Mouse (Mus musculus) cerebellum, adult 11-12 months (tissue): ENCODE data around the gene Marveld2.

Source experiments
- DNase-seq: peaks from one replicate; pipeline ENCODE4 v3.0.0; 2022

Marveld2 gene

DNA sequence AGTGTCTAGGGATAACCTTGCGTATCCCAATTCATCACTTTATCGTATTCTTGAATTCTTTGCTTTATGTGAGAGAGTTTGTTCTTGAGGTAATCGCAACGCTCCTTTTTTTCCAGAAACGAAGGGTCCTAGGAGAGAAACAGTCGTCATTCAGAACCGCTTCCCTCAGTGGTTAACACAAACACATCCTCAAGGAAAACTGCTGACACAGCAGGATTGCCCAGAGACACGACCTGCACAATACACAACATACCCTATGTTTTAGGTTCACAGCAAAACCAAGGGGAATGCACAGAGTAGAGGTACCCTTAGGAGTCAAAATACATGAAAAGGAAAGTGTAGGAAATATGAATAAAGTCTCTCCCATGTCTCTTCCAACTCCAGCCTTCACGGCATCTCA is 19.5 kb downstream of the Marveld2 start:
- DNase-seq, result no peak

DNA sequence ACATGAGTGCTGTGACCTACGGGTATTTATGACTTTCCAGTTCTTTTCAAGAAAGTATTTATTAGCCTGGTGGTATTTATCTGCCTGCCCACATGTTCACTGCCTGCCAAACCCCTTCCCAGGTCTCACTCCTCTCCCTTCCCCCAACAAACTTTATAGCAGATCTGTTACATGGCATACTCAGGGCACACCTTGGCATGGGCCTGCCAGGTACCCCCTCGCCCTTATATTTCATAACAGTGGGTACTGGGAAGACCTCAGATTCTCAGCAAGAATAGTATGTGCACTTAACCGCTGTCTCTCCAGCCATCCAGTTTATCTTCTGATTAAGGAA is 21.3 kb downstream of the Marveld2 start:
- no peak for DNase-seq

DNA sequence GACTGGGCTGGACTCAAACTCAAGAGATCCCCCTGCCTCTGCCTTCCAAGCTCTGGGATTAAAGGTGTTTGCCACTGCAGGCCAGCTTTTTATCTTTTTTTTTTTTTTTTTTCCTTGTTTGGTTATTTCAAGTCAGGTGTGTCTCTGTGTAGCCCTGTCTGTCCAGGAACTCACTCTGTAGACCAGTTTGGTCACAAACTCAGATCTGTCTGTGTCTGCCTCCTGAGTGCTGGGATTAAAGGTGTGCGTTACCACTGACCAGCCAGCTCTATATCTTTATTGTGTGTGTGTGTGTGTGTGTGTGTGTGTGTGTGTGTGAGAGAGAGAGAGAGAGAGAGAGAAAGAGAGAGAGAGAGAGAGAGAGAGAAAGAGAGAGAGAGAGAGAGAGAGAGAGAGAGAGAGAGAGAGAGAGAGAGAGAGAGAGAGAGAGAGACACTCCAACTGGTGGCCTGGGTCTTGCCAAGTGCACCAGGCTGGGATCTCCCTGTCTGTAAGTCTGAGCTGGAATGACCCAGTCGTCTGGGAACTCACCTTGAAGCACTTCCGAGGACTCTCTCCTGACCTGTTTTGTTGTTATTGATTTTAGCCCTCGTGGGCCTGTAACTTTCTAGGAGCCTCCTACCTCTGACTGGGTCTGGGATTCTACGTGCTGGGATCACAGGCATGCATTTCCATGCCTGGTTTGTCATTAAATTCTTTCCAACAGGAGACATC is 21.8 kb downstream of the Marveld2 start:
- DNase-seq, result no peak

DNA sequence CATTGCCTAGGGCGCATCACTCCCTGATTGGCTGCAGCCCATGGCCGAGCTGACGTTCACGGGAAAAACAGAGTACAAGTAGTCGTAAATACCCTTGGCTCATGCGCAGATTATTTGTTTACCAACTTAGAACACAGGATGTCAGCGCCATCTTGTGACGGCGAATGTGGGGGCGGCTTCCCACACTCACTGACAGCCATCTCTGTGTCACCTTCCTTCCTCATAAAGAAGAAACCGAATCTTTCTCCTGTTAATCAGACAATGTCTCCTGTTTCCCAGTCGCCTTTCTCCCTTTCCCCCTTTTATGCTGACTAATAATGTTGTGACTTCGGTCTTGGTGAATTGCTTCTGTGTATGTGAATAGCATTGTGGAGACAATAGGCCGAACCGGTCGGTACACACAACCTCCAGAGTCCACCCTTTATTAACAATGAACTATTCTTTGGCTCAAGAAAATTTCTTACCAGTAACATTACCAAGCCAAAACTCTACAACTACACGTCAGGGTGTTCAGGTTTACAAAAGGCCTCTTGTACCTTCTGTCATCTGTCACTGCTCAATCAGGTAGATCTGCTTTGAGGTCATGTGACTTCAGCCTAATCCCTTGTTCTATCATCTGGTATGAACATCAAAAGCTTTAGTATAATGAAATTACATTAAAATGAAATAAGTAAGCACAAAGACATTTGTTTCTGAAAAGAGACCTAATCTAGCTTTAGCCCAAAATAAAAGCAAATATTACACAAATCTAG is 22.6 kb downstream of the Marveld2 start:
- DNase-seq, result peak; percentile 62

DNA sequence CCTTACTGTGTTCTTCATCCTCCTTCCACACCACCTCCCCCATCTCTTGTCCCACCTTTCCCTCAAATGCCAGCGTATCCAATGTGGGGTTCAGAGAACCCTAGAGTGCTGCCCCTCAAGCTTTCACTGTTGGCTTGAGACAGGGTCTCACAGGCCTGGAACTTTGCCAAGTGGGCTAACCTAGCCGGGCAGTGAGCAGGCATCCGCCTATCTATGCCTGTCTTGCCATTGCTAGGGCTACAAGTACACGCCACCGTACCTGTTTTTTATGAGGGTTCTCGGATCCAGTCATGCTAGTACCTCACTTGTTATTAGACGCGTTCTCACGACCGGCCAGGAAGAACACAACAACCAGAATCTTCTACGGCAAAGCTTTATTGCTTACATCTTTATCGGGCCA is 28.1 kb downstream of the Marveld2 start:
- DNase-seq, result peak; percentile 16

DNA sequence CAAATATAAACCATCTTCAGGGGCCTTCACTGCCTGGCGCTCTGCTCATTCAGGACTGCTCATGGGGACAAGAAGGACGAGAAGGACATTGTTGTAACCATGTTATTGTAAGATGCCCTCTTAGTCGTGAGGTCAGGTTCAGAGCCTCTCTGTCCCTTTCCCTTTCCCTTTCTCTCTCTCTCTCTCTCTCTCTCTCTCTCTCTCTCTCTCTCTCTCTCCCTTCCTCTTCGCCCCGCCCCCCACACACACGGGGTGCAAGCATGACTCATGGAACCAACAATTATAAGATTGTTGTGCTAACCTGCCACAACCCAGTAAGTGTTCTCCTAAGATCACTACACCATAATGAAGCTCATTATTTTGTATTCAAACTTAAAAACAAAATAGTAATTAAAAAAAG is 34.6 kb downstream of the Marveld2 start:
- no peak for DNase-seq

DNA sequence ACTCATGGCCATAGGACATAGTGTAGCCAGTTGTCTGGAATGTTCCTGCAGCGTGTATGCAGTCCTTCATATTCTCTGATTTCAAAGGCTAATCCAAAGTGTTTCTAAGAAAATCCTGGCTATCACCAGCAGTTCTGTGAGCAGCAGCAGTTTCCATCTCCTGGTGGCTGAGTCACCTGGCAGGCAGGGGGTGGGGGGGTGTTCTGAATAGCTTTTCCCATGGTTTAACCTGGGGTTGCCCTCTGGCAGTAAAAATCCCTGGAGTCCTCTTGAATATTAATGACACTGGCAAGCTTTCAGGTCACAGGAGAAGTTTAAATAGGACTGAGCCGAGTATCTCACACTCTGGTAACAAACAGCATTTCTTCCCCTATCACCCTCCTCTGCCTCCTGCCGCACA is 35.1 kb downstream of the Marveld2 start:
- DNase-seq, result no peak

DNA sequence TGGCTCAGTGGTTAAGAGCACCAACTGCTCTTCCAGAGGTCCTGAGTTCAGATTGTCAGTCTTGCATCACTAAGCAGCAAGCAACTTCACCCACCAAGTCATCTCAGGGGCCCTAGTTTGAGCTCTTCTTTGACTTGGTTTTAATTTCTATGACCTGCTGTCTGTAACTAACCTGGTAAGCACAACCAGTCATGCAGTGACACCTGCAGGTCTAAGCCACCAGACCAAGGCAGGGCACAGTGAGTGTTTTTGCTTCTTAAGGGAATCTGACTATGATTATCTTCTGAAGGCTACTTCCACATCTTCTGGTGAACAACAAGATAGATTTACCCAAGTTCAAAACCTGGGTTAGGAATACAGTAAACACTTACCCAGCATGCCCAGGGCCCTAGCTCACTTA is 36.8 kb downstream of the Marveld2 start:
- DNase-seq, result no peak

DNA sequence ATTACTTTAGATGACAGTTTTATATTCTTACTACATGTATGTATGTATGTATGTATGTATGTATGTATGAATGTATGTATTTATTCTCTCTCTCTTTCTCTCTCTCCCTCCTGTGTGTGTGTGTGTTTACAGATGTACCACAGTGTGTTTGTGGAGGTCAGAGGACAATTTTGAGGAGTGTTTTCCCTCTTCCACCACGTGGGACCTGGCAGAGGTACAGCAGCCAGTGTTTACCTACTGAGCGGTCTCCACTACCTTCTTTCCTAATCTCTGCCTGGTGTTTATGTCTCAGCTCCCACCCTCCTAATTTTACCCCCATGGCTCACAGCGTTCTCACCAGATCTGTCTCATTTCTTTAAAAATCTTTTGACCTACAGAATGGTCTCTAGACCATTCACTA is 37.6 kb downstream of the Marveld2 start:
- no peak for DNase-seq

DNA sequence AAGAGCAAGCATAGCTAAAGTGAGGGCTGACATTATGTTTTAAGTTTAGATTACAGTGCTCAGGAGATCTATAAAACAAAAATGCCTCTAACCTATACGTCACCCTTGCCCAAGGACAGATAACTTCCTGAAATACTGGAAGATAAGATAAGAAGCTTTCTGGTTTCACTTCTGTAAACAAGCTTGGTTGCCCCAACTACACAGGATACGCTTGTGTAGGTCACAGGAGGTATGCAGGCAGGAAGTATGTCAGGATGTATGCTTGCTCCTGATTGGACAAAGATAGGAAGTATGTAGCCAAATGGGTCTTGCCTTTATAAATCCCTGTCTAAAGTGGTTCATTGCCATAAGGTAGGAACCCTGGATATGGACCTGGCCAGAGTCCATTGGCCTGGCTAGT is 40.8 kb downstream of the Marveld2 start:
- no peak for DNase-seq

DNA sequence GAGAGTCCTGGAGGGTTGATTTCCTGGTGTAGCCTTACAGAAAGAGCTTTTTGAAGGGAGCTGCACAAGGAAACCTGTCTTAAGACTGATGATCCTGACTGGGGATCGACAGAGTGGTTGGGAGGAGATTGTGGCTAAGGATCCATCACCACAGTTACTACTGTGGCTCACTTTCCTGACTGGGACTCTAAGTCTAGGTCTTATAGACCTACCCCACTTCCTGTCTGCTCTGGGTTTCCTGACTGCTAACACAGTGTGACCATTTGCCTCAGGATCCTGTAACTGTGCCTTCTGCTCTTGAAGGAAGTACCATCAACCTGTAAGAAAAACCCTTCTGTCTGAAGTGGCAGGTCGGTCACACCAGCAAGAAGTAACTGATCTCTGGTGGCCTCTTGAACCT is 46.1 kb downstream of the Marveld2 start:
- no peak for DNase-seq

DNA sequence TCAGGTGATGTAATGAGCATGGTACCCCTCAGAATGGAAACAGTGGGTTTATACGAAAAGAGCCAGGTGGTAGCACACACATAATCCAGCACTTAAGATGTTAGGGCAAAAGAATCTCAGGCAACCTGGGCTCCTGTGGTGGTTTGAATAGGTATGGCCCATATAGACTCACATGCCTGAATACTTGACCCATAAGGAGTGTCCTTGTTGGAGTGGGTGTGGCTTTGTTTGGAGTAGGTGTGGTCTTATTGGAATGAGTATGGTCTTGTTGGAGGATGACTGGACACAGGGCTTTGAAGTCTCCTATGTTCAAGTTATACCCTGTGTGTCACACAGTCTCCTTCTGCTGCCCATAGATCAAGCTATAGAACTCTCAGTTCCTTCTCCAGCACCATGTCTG is 48.4 kb downstream of the Marveld2 start:
- DNase-seq, result no peak

DNA sequence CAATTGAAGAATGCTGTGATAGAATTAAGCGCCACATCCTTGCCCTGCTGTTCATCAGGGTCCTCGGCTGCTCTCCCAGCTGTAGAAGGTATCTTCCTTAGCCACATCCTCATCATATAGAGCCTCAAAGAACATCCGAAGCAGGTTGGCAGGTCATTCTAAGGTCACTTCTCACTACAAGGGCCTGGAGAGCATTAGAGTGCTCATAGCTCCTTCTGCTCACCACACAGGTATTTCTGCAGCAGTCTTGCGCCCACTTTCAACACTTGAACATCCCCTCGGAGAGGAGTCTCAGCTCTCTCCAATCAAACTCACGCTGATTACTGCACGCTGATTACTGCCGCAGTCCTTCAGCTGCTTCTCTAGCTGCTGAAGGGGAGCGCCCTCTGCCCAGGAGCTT is 57.3 kb downstream of the Marveld2 start:
- no peak for DNase-seq

DNA sequence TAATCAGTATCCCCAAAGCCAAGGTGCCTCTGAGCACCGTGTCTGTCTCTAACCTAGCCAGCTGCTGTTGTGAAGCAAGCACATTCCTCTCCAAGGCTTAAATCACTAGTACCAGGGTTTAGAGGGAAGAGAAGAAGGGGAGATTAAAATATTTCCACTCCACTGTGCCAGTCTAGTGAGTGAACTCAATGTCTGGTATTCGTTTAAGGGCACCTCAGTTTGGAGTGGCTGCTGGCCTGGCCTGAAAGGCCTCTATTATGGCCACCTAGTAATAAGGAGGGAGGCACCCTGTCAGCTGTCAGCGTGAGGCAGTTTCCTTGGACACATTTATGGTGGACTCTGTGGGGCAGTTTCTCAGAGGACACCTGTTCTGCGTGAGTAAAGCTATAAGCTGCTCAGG is 59.8 kb downstream of the Marveld2 start:
- no peak for DNase-seq

DNA sequence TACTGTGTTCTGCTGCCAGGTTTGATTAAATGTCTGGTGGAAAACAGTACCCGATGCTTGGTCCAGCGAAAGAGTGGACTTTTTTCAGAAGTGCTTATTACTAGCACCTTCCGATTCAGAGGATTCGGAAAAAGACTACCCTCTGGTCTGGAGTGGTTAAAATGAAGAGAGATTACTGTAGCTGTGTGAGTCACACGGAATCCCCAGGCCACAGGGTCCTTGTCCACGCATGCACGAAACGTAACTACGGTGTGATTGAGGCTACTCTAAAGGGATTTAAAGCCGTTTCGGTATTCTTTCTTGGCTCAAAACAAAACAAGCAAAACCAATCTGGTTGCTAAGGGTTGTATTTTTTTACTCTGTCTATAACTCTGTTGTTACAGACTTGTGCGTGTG is 63.7 kb downstream of the Marveld2 start:
- no peak for DNase-seq

DNA sequence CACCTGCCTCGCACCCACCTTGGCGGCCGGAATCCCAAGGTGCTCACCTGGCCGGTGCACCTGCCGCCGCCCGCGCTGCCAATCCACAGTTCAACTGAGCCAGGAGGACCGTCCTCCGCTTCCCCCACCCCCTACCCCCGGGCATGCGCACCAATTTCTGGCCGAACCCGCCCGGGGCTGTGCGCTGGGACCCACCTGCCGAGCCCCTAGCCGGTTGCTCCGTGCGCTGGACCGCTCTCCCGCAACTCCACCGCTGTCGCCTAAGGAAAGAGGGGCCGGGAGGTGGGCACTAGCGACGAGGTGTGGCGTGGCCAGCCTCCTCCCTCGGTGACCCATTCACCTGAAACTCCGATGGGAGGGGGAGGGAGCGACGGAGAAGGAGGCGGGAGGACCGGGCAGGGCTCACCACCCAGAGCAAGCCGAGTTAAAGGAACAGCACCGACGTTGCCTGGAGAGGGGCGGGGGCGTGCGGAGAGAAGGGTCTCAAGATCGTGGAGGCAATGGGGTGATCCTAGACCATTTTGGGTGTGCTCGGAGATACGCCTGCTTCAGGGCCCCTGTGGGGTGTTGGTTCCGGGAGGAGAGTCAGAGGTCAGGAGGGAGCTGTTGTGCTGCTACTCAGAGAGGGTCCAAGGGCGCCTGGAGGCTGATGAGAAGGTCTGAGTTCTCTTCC is 64.3 kb downstream of the Marveld2 start, which contains the start of gene Ocln:
Gene Ocln, minus strand, starts transcription at position 350 of the 673 bp plus-strand sequence.
- DNase-seq, result peak; percentile 87

DNA sequence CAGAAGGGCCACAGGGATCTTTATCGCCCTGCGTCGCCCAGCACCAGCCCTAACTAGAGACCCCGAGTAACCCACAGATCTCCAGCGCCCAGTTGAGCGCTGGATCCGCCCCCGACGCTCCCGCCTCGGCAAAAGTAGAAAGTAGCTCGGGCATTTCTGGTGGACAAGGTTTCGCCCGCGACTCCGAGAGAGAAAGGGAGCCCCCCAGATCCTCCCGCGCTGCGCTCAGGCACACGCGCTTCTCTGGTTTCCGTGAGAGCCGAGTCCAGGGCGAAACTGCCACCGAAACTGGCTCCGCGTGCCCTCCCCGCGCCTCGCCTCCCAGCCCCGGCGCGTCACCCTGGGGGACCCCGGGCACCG is 64.8 kb downstream of the Marveld2 start:
- DNase-seq, result no peak

DNA sequence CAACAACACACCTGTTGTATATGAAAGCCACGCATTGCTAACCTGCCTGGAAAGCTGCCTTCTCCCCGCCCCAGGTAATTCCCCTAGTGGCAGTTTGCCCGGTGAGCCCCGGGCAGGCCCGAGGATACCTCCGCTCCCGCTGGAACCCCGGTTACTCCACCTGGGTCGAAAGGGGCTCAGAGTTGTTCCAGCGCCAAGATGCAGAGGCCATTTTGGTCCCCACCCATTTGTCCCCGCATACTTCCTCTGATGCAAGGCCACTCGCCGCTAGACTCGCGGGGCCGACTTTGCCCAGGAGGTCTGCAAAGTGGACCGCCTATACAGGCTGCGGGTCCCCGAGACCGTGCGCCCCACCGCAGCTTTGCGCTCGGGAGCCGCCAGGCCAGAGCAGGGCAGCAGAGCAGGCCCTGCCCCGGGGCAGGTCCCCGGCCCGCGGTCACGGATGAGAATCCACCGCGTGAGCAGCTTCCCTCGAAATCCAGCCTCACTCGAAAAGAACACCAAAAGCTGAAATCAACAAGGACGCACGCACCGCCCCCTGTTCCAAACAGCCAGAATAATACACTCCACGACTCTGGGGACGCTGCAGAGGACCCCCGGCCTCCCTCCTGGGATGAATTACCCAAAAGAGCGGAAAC is 65.3 kb downstream of the Marveld2 start:
- DNase-seq, result peak; percentile 62

DNA sequence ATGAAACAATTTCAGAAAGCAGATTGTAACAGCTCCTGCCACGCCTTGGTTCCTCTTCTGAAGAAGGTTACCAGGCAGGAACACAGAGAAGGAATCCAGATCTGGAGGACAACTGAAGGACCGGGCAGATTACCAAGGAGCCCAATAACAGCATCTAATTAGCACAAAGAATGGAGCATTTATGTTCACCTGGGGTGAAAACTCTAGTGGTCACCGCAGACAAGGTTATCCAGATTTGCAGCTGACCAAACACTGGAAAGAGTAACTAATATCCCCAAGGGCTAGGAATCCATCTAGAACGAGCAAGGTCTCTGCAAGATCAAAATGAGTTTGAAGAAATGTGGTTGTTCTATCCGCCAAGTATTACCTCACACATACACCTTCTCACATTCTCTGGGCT is 69.5 kb downstream of the Marveld2 start:
- no peak for DNase-seq
